Mouse (Mus musculus): Measurements from ENCODE around the gene Hyal1. TPM values are rescaled to one million over a fixed set of nuclear protein-coding genes. Genes with fewer than 3 reads are reported as not detected.

The Hyal1 gene
- polyA plus RNA-seq, 1 experiment, result 8.1 TPM

- TF ChIP-seq CTCF (conservative IDR thresholded peaks at IDR 0.05; ENCODE audit: insufficient read depth, insufficient read length, low read depth, low read length) (no peak), POLR2A (IDR thresholded peaks at IDR 0.05; ENCODE audit: low read depth, low read length) (no peak)
- peaks cover 17% of the 10 kb centered on the region; the same call in 1 of the 2 replicates for H3K4me1 ChIP-seq (ENCODE audit: control insufficient read depth, insufficient read depth, low read length)
- WGBS, result 43% methylated on average over 4 of the region's 4 CpGs
Observed at GRCm38 (mm10) chr9:107540420-107540819, 36.3 kb upstream of the Hyal1 start.

GRCm38 (mm10) chr9:107541005-107541404, 35.7 kb upstream of the Hyal1 start:
- H3K27me3 ChIP-seq (replicated peaks; ENCODE audit: control insufficient read depth, insufficient read depth, low read length), result no peaks in the 10 kb centered on the region
- no peak for DNase-seq
- H3K27ac ChIP-seq (ENCODE audit: insufficient read depth, low read depth, low read length), result no peak overlapping the region
- 0 out of 2 replicates have a peak, but pooled peaks cover 2% of the 10 kb centered on the region for H3K36me3 ChIP-seq (ENCODE audit: control insufficient read depth, insufficient read depth, low read length)
- H3K4me1 ChIP-seq (ENCODE audit: control insufficient read depth, insufficient read depth, low read length), result peaks cover 12% of the 10 kb centered on the region; the same call in 1 of the 2 replicates
- TF ChIP-seq CTCF (conservative IDR thresholded peaks at IDR 0.05; ENCODE audit: insufficient read depth, insufficient read length, low read depth, low read length) (no peak), POLR2A (IDR thresholded peaks at IDR 0.05; ENCODE audit: low read depth, low read length) (no peak)
- peak overlapping the region; percentile 71; the same call in 1 of the 2 replicates for H3K4me3 ChIP-seq (ENCODE audit: insufficient read depth, low read depth, low read length)
- WGBS, result 20% methylated on average over 10 of the region's 10 CpGs

More at GRCm38 (mm10) chr9:107540420-107540819, 36.3 kb upstream of the Hyal1 start:
- no peaks in the 10 kb centered on the region for H3K27me3 ChIP-seq (replicated peaks; ENCODE audit: control insufficient read depth, insufficient read depth, low read length)
- H3K4me3 ChIP-seq (ENCODE audit: insufficient read depth, low read depth, low read length), result no peak overlapping the region
- H3K27ac ChIP-seq (ENCODE audit: insufficient read depth, low read depth, low read length), result no peak overlapping the region
- 0 out of 2 replicates have a peak, but pooled peaks cover 2% of the 10 kb centered on the region for H3K36me3 ChIP-seq (ENCODE audit: control insufficient read depth, insufficient read depth, low read length)
- peak; percentile 56 for DNase-seq

GRCm38 (mm10) chr9:107541474-107542351, 35.0 kb upstream of the Hyal1 start, which contains the start of the genes Cyb561d2 and Nprl2:
TSS of gene Cyb561d2 (minus strand) at chr9:107542193.
TSS of gene Nprl2 (plus strand) at chr9:107542226.
- WGBS, result under 1% methylated on average over 46 of the region's 46 CpGs
- H3K36me3 ChIP-seq (ENCODE audit: control insufficient read depth, insufficient read depth, low read length), result 0 out of 2 replicates have a peak, but pooled peaks cover 2% of the 10 kb centered on the region
- H3K27ac ChIP-seq (ENCODE audit: insufficient read depth, low read depth, low read length), result peak within 1 kb of the TSS; percentile 85

GRCm38 (mm10) chr9:107542352-107542686, 34.4 kb upstream of the Hyal1 start:
- peaks cover 7% of the 10 kb centered on the region; the same call in 1 of the 2 replicates for H3K4me1 ChIP-seq (ENCODE audit: control insufficient read depth, insufficient read depth, low read length)
- peak overlapping the region; percentile 71 for H3K4me3 ChIP-seq (ENCODE audit: insufficient read depth, low read depth, low read length)
- H3K27me3 ChIP-seq (replicated peaks; ENCODE audit: control insufficient read depth, insufficient read depth, low read length), result no peaks in the 10 kb centered on the region
- DNase-seq, result no peak
- H3K36me3 ChIP-seq (ENCODE audit: control insufficient read depth, insufficient read depth, low read length), result 0 out of 2 replicates have a peak, but pooled peaks cover 2% of the 10 kb centered on the region
- peak overlapping the region; percentile 61 for H3K27ac ChIP-seq (ENCODE audit: insufficient read depth, low read depth, low read length)
- no peak for TF ChIP-seq CTCF (conservative IDR thresholded peaks at IDR 0.05; ENCODE audit: insufficient read depth, insufficient read length, low read depth, low read length)
- no peak for TF ChIP-seq POLR2A (IDR thresholded peaks at IDR 0.05; ENCODE audit: low read depth, low read length)
- 0% methylated on average over 11 of the region's 11 CpGs for whole genome bisulfite sequencing

More at GRCm38 (mm10) chr9:107541474-107542351, 35.0 kb upstream of the Hyal1 start, which contains the start of the genes Cyb561d2 and Nprl2:
- H3K4me3 ChIP-seq (ENCODE audit: insufficient read depth, low read depth, low read length), result peak within 1 kb of the TSS; percentile 71
- H3K27me3 ChIP-seq (replicated peaks; ENCODE audit: control insufficient read depth, insufficient read depth, low read length), result no peaks in the 10 kb centered on the region
- TF ChIP-seq CTCF (conservative IDR thresholded peaks at IDR 0.05; ENCODE audit: insufficient read depth, insufficient read length, low read depth, low read length) (no peak), POLR2A (IDR thresholded peaks at IDR 0.05; ENCODE audit: low read depth, low read length) (no peak)
- H3K4me1 ChIP-seq (ENCODE audit: control insufficient read depth, insufficient read depth, low read length), result peaks cover 5% of the 10 kb centered on the region; the same call in 1 of the 2 replicates
- peak; percentile 97 for DNase-seq

- TF ChIP-seq CTCF (conservative IDR thresholded peaks at IDR 0.05; ENCODE audit: insufficient read depth, insufficient read length, low read depth, low read length) (no peak), POLR2A (IDR thresholded peaks at IDR 0.05; ENCODE audit: low read depth, low read length) (no peak)
- no peak overlapping the region for H3K27ac ChIP-seq (ENCODE audit: insufficient read depth, low read depth, low read length)
- no peaks in the 10 kb centered on the region for H3K27me3 ChIP-seq (replicated peaks; ENCODE audit: control insufficient read depth, insufficient read depth, low read length)
Observed at GRCm38 (mm10) chr9:107542721-107543120, 34.0 kb upstream of the Hyal1 start.

GRCm38 (mm10) chr9:107543299-107543698, 33.4 kb upstream of the Hyal1 start:
- H3K36me3 ChIP-seq (ENCODE audit: control insufficient read depth, insufficient read depth, low read length), result no peaks in the 10 kb centered on the region
- peaks cover 15% of the 10 kb centered on the region; the same call in 1 of the 2 replicates for H3K4me1 ChIP-seq (ENCODE audit: control insufficient read depth, insufficient read depth, low read length)
- 87% methylated on average over 11 of the region's 11 CpGs for WGBS
- H3K27ac ChIP-seq (ENCODE audit: insufficient read depth, low read depth, low read length), result no peak overlapping the region
- TF ChIP-seq CTCF (conservative IDR thresholded peaks at IDR 0.05; ENCODE audit: insufficient read depth, insufficient read length, low read depth, low read length), result no peak
- no peak for TF ChIP-seq POLR2A (IDR thresholded peaks at IDR 0.05; ENCODE audit: low read depth, low read length)
- H3K27me3 ChIP-seq (replicated peaks; ENCODE audit: control insufficient read depth, insufficient read depth, low read length), result no peaks in the 10 kb centered on the region
- no peak for DNase-seq
- no peak overlapping the region for H3K4me3 ChIP-seq (ENCODE audit: insufficient read depth, low read depth, low read length)

More at GRCm38 (mm10) chr9:107542721-107543120, 34.0 kb upstream of the Hyal1 start:
- WGBS, result 23% methylated on average over 8 of the region's 8 CpGs
- peak overlapping the region; percentile 71 for H3K4me3 ChIP-seq (ENCODE audit: insufficient read depth, low read depth, low read length)
- H3K36me3 ChIP-seq (ENCODE audit: control insufficient read depth, insufficient read depth, low read length), result 0 out of 2 replicates have a peak, but pooled peaks cover 2% of the 10 kb centered on the region
- H3K4me1 ChIP-seq (ENCODE audit: control insufficient read depth, insufficient read depth, low read length), result peaks cover 10% of the 10 kb centered on the region; the same call in 1 of the 2 replicates
- no peak for DNase-seq

Measured in kidney, adult 2 months (tissue).